Mouse (Mus musculus): ENCODE results near the gene Fam151a.

- no peak for TF ChIP-seq GATA1 (IDR thresholded peaks at IDR 0.05; ENCODE audit: low read length)
- TF ChIP-seq TAL1 (IDR thresholded peaks at IDR 0.05; ENCODE audit: low read length), result no peak
Observed at GRCm38 (mm10) chr4:106792276-106792675, 58.6 kb downstream of the Fam151a start.

Measured in erythroblast, embryonic 14.5 days (primary cell).